Mouse (Mus musculus) cerebellum, adult 8-10 months (tissue): ENCODE measurements around the gene Zfp12.
"Not testable (repeated sequence)": the region's sequence is repeated elsewhere in the genome, so short reads cannot be mapped to it uniquely, and the experiment has no call there.

ENCODE experiments used
- DNase-seq: peaks from one replicate; pipeline ENCODE4 v3.0.0; 2022

Gene Zfp12

GRCm38 (mm10) chr5:143235028-143235693 is at the start of gene Zfp12:
TSS of gene Zfp12 (plus strand) at chr5:143235163.
- DNase-seq, result peak; percentile 92

GRCm38 (mm10) chr5:143188014-143188413 is 46.9 kb upstream of the Zfp12 start:
- DNase-seq, result not testable (repeated sequence)

GRCm38 (mm10) chr5:143192806-143193205 is 42.2 kb upstream of the Zfp12 start:
- DNase-seq, result no peak

- not testable (repeated sequence) for DNase-seq
Measured at GRCm38 (mm10) chr5:143194747-143195146, 40.2 kb upstream of the Zfp12 start.

GRCm38 (mm10) chr5:143195166-143195565 is 39.8 kb upstream of the Zfp12 start:
- DNase-seq, result no peak

- DNase-seq, result no peak
Measured at GRCm38 (mm10) chr5:143196506-143196905, 38.5 kb upstream of the Zfp12 start.

GRCm38 (mm10) chr5:143205015-143205414 is 29.9 kb upstream of the Zfp12 start:
- no peak for DNase-seq

GRCm38 (mm10) chr5:143213832-143214231 is 21.1 kb upstream of the Zfp12 start:
- no peak for DNase-seq

GRCm38 (mm10) chr5:143220996-143221395 is 14.0 kb upstream of the Zfp12 start:
- no peak for DNase-seq

GRCm38 (mm10) chr5:143222287-143222686 is 12.7 kb upstream of the Zfp12 start:
- no peak for DNase-seq

- DNase-seq, result no peak
Measured at GRCm38 (mm10) chr5:143226790-143227189, 8.2 kb upstream of the Zfp12 start, which contains the start of gene Spdye4a. TSS of gene Spdye4a (minus strand) at chr5:143226890.

- DNase-seq, result no peak
Measured at GRCm38 (mm10) chr5:143236036-143236435, 1.1 kb downstream of the Zfp12 start.

GRCm38 (mm10) chr5:143244926-143245325 is 10.0 kb downstream of the Zfp12 start:
- no peak for DNase-seq

- no peak for DNase-seq
Measured at GRCm38 (mm10) chr5:143252039-143252438, 17.1 kb downstream of the Zfp12 start.

GRCm38 (mm10) chr5:143252791-143253185 is 17.8 kb downstream of the Zfp12 start:
- no peak for DNase-seq

GRCm38 (mm10) chr5:143253186-143253880 is 18.4 kb downstream of the Zfp12 start:
- peak; percentile 63 for DNase-seq

GRCm38 (mm10) chr5:143253881-143254486 is 19.0 kb downstream of the Zfp12 start:
- peak; percentile 59 for DNase-seq

- DNase-seq, result peak; percentile 47
Measured at GRCm38 (mm10) chr5:143254487-143255130, 19.6 kb downstream of the Zfp12 start.

- DNase-seq, result no peak
Measured at GRCm38 (mm10) chr5:143255131-143255519, 20.2 kb downstream of the Zfp12 start.

GRCm38 (mm10) chr5:143255802-143256201 is 20.8 kb downstream of the Zfp12 start:
- DNase-seq, result no peak

GRCm38 (mm10) chr5:143261636-143262035 is 26.7 kb downstream of the Zfp12 start:
- DNase-seq, result no peak

- no peak for DNase-seq
Measured at GRCm38 (mm10) chr5:143264689-143265088, 29.7 kb downstream of the Zfp12 start.

- no peak for DNase-seq
Measured at GRCm38 (mm10) chr5:143265409-143265808, 30.4 kb downstream of the Zfp12 start.
